Mouse (Mus musculus): ENCODE results near the gene Sike1.

Sike1 gene

DNA sequence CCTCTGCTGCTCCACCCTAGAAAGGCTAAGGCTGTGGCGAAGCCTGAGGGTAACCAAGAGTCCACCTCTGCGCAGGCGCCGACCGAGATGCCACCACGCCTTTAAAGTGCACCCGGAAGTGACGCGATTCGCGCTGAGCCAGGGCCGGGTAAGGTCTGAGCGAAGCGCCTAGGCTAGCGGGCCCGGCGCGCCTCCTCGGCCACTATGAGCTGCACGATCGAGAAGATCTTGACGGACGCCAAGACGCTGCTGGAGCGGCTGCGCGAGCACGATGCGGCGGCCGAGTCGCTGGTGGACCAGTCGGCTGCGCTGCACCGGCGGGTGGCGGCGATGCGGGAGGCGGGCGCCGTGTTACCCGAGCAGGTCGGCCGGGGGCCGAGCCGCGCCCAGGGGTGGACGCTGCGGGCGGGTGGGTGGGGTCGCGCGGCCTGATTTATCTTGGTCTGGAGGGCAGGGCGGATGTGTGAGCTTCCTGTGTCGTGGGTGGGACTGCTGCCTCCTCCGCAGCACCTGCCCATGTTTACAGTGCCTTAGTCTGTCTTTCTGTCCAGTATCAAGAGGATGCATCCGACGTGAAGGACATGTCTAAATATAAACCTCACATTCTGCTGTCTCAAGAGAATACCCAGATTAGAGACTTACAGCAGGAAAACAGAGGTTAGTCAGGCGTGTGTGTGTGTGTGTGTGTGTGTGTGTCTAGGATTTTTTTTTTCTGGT is at the start of gene Sike1:
TSS of gene Sike1 (plus strand) at position 104 of the 717 bp plus-strand sequence.
- DNase-seq (ENCODE audit: low read depth, low spot score) = peak; percentile 92

DNA sequence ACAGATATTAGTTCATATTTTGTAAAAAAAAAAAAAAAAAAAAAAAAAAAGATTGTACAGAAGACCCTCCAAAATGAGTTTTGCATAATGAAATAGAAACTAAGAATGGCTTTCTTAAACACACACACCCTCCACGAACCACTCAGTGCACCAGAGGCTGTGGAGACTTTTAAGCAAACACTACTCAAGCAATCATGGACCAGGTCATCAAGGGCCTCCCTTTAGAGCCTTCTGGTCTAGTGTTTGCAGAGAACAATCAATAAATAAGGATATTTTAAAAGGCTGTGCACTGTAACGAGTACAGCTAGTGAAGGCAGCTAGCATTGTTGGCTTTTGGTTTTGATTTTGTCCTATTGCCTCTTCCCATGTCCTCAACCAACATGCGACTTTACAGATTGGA is 49.2 kb upstream of the Sike1 start:
- no peak for DNase-seq (ENCODE audit: low read depth, low spot score)

DNA sequence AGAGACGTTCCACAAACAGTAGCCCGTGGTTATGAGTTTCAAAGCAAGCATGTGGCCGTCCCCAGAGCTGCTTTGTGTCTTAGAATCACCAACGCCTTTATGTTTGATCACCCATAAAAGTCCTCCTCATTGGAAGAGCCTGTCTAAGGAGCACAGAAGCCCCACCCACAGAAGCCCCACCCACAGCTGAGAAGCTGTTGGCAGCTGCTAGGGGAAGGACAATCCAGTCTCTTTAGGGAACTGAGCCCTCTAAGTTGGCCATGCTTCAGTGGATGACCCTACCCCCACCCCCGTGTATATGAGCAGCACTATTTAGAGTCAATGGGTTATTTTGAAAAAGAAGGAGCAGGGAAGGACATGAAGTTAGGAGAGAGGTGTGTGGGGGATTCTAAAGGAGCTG is 48.6 kb upstream of the Sike1 start:
- no peak for DNase-seq (ENCODE audit: low read depth, low spot score)

DNA sequence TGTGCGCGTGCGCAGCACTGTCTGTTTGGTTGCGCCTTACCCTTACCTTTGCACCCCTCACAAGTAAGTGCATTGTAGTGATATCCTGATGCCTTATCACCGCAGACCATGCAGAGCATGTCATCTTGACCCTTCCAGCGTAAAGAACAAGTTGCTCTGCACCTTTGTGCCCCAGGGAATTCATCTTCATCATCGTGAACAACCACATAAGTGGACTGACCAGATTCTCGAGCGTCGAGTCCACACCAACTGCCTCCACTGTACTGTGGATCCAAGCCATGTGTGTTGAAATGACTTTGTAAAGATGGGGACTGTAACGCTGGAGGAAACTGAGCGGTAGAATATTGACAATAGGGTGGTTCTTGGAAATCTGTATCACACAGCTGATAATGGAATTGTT is 41.0 kb upstream of the Sike1 start:
- no peak for DNase-seq (ENCODE audit: low read depth, low spot score)

DNA sequence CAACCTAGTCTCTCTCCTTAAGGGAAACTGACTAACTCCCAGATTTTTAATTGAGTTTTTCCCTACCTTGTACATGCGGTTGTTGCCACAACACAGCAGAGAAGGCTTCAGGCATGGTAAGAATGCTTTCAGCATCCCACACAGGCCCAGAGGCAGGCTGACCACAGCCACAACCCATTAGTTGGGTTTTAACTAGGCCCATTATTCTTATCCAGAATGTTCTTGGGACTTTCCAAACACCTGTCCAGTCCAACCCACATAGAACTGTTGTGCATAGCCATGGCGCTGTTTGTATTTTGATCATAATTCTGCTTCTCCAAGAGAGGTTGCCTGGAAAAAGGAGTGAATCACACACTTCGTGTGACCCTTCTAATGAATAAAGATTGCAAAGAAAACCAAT is 40.4 kb upstream of the Sike1 start:
- DNase-seq (ENCODE audit: low read depth, low spot score) = no peak

DNA sequence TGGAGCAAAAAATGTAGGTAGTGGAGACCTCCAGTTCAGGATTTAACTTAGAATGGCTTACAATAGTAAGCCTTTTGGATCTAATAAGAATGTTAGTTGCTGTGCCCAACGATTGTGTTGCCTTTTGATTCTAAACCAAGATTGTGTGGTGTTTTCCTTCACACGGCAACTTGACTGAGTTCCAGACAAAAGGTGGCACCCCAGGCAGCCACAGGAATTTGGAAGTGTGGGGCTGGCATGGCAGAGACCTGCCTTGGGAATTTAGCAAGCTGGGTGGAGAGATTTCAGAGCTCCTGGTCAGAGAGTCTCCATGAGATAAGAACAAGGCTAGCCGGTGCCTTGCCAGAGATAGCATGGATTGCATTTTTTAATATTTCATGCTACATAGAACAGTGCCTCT is 39.9 kb upstream of the Sike1 start:
- no peak for DNase-seq (ENCODE audit: low read depth, low spot score)

DNA sequence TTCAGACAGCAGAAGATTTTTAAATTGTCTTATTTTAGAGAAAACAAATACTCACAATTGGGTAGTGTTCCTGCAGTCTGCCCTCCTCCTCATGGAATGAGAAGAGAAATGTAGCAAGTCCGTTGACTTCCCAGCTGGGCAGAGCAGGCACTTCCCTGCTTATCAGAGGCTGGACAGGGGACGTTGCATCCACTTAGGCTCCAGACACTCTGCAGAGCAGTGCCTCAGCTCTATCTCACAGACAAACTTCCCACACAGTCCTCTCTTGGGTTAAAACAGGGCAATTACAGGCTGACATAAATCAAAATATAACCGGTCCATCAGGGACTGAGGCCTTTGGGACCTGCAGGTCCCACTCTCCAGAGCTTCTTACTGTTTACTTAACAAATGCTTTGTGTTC is 31.5 kb upstream of the Sike1 start, which contains the start of gene Nr1h5:
TSS of gene Nr1h5 (minus strand) at position 101 of the 400 bp plus-strand sequence.
- DNase-seq (ENCODE audit: low read depth, low spot score) = no peak

DNA sequence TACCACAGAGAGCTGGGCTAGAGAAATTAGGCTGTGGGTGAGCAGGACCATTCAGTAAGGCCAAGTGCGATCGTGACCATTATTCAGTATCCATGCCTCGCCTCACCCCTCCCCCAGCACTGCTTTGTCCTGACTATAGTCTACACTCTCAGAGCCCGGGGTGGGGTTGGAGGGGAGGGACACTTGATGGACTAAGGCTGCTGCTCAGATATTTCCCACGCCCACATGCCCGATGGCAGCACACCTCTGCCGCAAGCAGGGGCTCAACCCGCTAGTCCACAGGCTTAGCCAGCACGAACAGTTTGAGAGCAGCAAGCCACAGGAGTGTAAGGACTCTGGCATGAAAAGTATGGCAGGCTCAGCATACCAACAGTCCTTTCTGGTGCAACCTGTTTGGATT is 25.4 kb upstream of the Sike1 start:
- DNase-seq (ENCODE audit: low read depth, low spot score) = no peak

DNA sequence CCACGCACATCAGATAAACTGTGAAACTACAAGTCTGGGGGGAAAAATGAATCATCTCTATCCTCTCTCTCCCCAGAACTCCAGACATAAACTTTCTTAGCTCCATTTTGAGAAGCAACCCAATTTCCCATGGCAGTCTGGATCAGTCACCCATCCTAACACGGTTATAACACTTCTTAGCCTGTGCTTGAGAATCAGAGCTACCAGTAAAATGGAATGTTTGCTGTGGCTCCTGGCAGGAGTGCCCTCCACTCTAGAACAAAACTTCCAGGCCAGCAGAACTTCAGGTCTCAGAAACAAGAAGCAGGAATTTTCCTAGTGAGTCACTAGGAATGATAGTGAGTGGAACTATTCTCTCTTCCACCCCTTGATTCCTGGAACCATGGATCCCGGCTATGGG is 25.0 kb upstream of the Sike1 start:
- no peak for DNase-seq (ENCODE audit: low read depth, low spot score)

DNA sequence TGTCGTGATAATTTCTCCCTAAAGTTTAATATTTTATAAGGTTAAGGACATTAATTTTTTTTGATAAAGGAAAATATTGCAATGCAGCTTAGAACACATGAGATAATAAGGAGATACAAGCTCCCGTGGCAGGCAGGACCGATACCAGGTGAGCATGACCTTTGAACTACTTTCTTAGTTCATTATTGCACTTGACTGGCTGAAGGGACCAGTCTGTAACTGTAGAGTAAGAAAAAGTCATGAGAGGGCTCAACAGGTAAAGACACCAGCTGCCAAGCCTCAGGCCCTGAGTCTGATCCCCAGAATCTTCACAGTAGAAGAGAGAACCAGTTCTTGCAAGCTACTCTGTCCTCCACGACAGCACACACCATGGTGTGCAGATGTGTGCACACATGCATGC is 18.6 kb upstream of the Sike1 start:
- no peak for DNase-seq (ENCODE audit: low read depth, low spot score)

DNA sequence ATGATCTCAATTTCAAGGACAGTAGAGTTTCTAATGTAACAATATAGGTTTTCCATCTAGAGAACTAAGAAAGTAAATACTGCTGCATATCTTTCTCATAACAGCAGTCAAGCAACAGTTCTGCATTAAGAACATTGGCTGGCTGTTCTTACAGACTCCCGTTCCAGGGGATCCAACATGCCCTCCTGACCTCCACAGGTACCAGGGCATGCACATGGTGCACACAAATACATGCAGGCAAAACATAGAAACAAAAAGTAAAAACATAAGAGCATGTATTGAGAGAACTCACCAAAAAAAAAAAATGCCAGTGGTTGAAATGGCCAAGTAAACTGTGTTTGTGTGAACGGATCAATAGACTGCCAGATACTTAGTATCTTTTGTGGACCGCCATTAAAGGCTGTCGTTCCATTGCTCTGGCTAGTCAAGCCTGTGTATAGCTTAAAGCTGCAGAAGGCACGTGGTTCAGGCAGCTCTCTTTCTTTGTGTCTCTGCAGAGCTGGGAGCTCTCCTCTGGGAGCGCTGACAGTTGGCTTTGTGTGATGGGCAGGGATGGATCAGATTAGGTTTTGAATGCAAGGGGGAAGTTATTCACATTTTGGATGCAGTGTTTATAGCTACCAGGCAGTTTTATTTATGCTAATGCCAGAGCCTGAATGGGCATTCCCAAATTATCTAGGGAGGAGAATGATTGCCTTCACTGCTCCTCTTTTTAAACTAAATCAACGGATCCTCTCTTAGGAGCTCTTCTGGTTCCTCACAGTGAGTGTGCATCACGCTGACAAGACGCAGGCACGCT is 15.8 kb upstream of the Sike1 start:
- DNase-seq (ENCODE audit: low read depth, low spot score) = peak; percentile 11

DNA sequence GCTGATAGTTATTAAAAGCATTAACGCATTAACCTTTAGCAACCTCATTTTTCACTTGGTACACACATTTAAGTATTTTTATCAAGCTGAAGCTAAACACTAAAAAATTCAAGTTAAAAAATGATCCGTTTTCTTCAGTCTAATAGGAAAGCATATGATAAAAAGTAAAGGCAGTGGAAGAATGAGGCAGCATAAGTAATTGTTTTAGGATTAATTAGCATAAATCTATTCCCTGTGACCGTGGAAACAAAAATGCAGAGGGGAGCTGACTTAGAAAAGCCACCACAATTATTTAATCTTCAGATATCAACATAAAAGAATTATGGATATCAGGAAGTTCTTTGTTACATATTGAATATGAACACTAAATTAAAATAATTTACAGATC is 15.2 kb upstream of the Sike1 start:
- DNase-seq (ENCODE audit: low read depth, low spot score) = no peak

DNA sequence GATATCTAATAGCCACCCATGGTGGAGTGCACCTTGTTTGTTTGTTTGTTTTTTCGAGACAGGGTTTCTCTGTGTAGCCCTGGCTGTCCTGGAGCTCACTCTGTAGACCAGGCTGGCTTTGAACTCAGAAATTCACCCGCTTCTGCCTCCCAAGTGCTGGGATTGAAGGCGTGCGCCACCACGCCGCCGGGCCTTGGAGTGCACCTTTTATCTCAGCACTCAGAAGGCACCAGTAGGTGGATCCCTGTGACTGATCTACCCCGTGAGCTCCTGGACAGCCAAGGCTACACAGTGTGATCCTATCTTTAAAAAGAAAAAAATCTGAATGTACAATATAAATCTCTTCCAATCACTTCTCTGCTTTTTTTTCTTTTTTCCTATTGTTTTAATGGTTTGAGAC is 4.5 kb upstream of the Sike1 start:
- no peak for DNase-seq (ENCODE audit: low read depth, low spot score)

DNA sequence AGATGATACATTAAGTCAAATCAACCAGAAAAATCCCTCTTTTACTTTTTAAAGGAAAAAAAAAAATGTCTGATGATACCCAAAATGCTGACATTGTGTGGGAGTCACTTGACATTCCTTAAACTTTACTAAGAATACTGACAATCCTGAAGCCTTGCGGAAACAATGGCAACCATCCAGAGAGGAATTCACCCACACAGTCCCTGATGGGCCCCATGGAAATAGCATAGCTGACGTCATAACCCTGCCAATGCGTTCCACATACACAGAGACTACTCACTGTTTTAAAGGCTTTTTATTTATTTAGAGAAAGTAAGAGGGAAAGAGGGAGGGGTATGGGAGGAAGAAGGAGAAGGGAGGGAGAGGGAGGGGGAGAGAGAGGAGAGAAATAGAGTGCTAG is 2.6 kb upstream of the Sike1 start:
- DNase-seq (ENCODE audit: low read depth, low spot score) = peak; percentile 42

DNA sequence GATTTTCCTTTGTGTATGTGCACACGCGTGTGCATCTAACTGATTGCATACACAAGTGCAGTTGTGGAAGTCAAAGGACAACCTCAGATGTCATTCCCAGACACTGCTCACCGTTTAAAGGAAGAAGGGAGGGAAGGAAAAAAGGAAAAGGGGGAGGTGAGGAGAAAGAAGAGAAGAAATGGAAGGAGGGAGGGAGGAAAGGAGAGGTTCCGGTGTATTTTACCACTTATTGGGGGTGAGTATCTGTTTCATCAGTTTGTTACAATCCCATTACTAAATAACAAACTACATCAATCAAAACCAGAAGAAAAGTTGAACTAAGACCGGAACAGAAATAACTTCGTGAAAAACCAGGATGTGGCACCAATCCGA is 289 bp upstream of the Sike1 start:
- peak; percentile 15 for DNase-seq (ENCODE audit: low read depth, low spot score)

DNA sequence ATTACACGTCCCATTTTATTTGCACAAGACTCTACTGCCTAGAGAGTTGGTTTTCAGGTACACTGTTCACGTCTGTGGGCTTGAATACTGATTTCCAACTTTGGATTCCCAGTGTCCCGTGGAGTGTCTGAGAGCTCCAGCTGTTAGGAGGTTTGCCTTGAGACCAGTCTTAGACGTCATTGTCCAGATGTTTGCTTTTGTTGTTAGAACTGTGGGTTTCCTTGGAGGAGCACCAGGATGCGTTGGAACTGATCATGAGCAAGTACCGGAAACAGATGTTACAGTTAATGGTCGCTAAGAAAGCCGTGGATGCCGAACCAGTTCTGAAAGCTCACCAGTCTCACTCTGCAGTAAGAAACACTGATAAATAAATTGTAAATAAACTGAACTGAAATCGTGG is 1.5 kb downstream of the Sike1 start:
- DNase-seq (ENCODE audit: low read depth, low spot score) = no peak

DNA sequence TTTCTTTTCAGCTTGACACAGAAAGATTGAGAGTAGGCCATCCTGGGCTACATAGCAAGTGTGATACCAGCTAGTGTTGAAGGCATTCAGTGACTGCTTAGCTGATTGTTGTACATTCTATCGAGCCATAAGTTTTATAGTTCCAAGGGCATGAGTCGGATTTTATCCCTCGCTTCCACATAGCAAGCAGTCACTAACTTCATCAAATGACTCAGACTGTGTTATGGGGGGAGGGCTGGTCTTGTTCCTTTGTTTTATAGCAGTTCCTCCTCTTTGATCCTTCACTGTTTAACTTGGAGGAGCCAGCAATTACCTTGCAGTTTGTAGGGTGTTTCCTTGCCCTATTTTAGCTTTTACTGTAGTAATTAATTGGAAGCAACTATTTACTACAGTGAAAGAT is 2.1 kb downstream of the Sike1 start:
- DNase-seq (ENCODE audit: low read depth, low spot score) = no peak

DNA sequence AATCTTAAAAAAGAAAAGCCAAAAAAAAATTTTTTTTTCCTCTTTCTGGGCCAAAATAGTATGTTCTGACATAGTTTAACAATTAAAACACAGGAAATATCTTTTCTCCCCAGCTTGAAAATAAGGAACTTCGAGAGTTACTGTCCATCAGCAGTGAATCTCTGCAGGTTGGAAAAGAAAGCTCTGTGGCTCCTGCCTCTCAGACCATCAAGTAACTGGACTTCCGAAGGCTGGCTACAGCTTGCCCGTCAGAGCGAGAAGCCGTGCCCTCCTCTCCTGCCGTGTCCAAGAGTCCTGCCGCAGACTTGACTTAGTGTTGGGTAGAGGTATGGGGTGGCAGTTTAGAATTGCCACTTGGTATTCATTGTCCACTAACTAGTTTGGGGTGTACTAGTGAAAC is 6.1 kb downstream of the Sike1 start:
- no peak for DNase-seq (ENCODE audit: low read depth, low spot score)

DNA sequence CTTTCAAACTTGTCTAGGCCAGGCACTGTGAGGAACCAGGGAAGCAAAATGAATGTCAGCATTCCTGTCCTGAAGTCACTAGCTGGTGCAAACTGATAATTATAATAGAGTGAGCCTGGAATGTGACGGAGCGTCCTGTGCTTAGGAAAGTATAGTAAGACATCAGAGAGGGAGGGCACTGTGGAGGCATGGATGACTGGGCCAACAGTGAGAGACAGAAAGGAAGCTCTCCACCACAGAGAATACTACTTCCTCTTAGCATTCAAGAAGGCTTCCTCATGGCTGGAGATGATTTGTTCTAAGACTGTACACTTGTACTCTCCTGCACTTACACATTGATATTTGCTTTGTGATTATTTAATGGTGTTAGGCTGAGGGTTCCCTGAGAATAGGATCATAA is 21.8 kb downstream of the Sike1 start:
- no peak for DNase-seq (ENCODE audit: low read depth, low spot score)

DNA sequence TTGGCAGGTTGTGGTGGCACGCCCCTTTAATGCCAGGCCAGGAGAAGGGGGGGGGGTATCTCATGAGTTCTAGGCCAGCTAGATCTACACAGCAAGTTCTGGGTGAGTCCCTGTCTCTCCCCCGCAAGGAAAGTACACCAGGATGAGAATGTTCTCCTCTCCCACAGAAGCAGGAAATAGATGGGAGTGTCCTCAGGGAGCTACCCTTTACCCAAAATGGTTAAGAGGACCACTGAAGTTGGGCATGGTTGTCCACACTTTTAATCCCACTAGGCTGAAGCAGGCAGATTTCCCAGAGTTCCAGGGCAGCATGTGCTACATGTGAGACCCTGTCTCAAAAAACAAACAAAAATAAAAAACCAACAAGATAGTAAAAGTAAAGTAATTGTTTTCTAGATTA is 24.0 kb downstream of the Sike1 start:
- no peak for DNase-seq (ENCODE audit: low read depth, low spot score)

DNA sequence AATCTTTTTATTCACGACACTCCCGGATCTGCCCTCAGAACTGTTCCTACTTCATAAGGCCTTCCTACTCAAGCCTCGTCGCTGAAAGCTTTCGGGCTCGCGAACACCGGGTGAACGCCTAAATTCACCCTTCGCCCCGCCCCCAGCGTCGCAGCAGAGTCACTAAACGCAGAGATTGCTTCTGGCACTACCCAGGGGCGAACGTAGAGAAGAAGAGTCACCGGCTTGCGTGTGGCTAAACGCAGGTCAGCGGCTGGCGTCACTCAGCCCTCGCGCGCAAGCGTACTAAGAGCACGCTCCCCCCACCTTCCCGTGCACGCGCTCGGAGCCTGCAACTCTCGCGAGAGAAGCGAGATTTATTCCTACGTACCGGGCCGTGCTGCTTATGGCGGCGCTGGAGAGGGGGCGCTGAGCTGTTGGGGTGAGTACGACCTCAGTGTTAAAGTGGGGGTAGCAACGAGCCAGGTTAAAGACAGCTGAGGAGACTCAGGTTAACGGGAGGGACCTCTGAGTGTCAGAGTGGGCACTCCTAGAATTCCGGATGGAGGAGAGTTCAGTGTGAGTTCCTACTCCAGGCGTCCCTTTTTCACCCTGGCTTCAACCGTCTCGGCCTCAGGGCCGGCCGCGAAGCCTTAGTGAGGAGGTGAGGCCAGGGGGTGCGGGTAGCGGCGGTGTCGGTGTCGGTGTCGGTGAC is 24.9 kb downstream of the Sike1 start, which contains the start of gene Csde1:
TSS of gene Csde1 (plus strand) at position 178 of the 694 bp plus-strand sequence.
- peak; percentile 97 for DNase-seq (ENCODE audit: low read depth, low spot score)

DNA sequence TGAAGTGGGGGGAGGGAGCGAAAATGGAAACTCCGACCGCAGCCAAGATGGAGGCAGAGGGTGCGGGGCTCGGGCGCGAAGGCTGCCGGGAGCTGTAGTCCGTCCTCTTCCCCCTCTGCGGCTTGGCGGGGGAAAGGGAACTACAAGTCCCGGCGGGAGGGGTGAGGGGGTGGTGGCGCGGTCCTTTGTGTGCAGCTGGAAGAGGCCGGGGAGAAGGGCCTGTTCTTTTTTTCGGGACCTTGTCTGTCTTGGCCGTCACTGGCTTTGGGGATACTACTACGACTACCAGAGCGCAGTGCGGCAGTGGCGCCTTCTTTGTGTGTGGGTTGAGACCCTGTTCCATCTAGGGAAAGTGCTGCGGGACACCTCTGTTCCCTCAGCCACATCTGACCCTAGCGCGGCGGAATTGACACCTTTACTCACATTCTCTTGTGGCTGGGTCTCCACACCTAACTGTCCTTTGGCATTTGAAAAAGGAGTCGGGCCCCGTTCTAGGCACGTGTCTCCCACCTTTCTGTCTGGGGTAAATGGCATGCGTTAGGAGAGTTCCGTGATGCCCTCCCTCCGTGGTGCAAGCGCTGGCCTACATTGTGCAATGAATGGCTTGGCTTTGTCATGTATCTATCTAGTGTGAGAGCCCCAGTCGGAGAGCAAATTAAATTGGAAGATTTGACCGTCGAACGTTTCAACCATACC is 25.6 kb downstream of the Sike1 start:
- DNase-seq (ENCODE audit: low read depth, low spot score) = peak; percentile 81

All from telencephalon, adult 2 months (tissue).